Mouse (Mus musculus) limb, embryonic 14.5 days (tissue): ENCODE measurements at regions not wholly inside any gene's neighbourhood (a gene's known extent, or its start where the extent isn't known, plus 50 kb on each side); places are given as distances from the start of the nearest gene placed in this dataset.

Experiments used
- ATAC-seq: fragments of 200-750 bp; cut with Nextera tagmentation; 2 replicates; pipeline ENCODE4 v1.8.0; 2017; ENCODE audit warnings: low read depth, moderate number of reproducible peaks, moderate TSS enrichment; ENCODE audit not compliant: low FRiP score
- DNase-seq: peaks from one replicate; pipeline ENCODE4 v3.0.0-alpha.2; 2015; ENCODE audit warnings: low spot score
- H3K27ac ChIP-seq: fragments of 300-500 bp; sonication (generic); replicated peaks from 2 replicates; pipeline ENCODE4 v1.5.1; 2014; ENCODE audit warnings: low read depth, mild to moderate bottlenecking, low read length, moderate library complexity, mixed read lengths
- H3K27me3 ChIP-seq: fragments of 300-500 bp; sonication (generic); 2 replicates; pipeline ENCODE4 v1.6.1; 2014; ENCODE audit warnings: low read length, mixed read lengths; ENCODE audit not compliant: control insufficient read depth, insufficient read depth
- H3K36me3 ChIP-seq: fragments of 300-500 bp; sonication (generic); 2 replicates; pipeline ENCODE4 v1.6.1; 2014; ENCODE audit warnings: mild to moderate bottlenecking, low read length, moderate library complexity, mixed read lengths; ENCODE audit not compliant: control insufficient read depth, insufficient read depth
- H3K4me1 ChIP-seq: fragments of 300-500 bp; sonication (generic); 2 replicates; pipeline ENCODE4 v1.6.1; 2014; ENCODE audit warnings: antibody characterized with exemption, low read length, mixed read lengths; ENCODE audit not compliant: control insufficient read depth, insufficient read depth
- H3K4me2 ChIP-seq: fragments of 300-500 bp; sonication (generic); replicated peaks from 2 replicates; pipeline ENCODE4 v1.6.1; 2014; ENCODE audit warnings: low read depth, mild to moderate bottlenecking, low read length, moderate library complexity; ENCODE audit not compliant: severe bottlenecking
- H3K4me3 ChIP-seq: fragments of 300-500 bp; sonication (generic); replicated peaks from 2 replicates; pipeline ENCODE4 v1.5.1; 2014; ENCODE audit warnings: low read length
- H3K9ac ChIP-seq: fragments of 300-500 bp; sonication (generic); 2 replicates; pipeline ENCODE4 v1.6.1; 2014; ENCODE audit warnings: mild to moderate bottlenecking, low read depth, low read length, moderate library complexity; ENCODE audit not compliant: severe bottlenecking
- H3K9me3 ChIP-seq: fragments of 300-500 bp; sonication (generic); 2 replicates; pipeline ENCODE4 v1.6.1; 2016; ENCODE audit warnings: low read length; ENCODE audit not compliant: control insufficient read depth
- POLR2A ChIP-seq: fragments of 200-500 bp; IDR thresholded peaks from 2 replicates; pipeline ENCODE4 v1.8.0; 2012; ENCODE audit warnings: inconsistent platforms, mild to moderate bottlenecking, moderate library complexity, borderline replicate concordance; ENCODE audit not compliant: insufficient read depth, insufficient read length; ENCODE audit errors: extremely low read depth
- WGBS: fragments of 180-500 bp; shearing (Covaris S2); extraction: QIAGEN DNeasy Blood & Tissue Kit; methylation state at CpG from one replicate; pipeline ENCODE4 v1.1.7; 2014; 5-methylcytosine and 5-hydroxymethylcytosine counted together

GRCm38 (mm10) chr8:7489948-7490347 lies 1171.1 kb downstream of the Efnb2 start:
- Histone ChIP-seq H3K4me2 (no peak overlapping the region), H3K36me3 (no peaks in the 10 kb centered on the region), H3K9ac (no peak overlapping the region), H3K4me1 (no peaks in the 10 kb centered on the region), H3K4me3 (no peak overlapping the region), H3K27ac (no peak overlapping the region), H3K9me3 (no peaks in the 10 kb centered on the region), H3K27me3 (no peaks in the 10 kb centered on the region)
- DNase-seq = no peak
- TF ChIP-seq POLR2A = no peak
- WGBS = 81% methylated on average over 1 of the region's 1 CpGs
- ATAC-seq = no peak

- 44% methylated on average over 7 of the region's 7 CpGs for WGBS
- no peak overlapping the region for H3K27ac ChIP-seq
- no peaks in the 10 kb centered on the region for H3K4me1 ChIP-seq
- DNase-seq (no peak), ATAC-seq (no peak)
- no peaks in the 10 kb centered on the region for H3K9me3 ChIP-seq
- no peak overlapping the region for H3K9ac ChIP-seq
- no peak for TF ChIP-seq POLR2A
- no peaks in the 10 kb centered on the region for H3K36me3 ChIP-seq
- no peak overlapping the region for H3K4me2 ChIP-seq
- H3K4me3 ChIP-seq = no peak overlapping the region
- H3K27me3 ChIP-seq = no peaks in the 10 kb centered on the region
Observed at GRCm38 (mm10) chr8:7472153-7472796, 1188.8 kb downstream of the Efnb2 start.

- DNase-seq = peak; percentile 33
- no peak for TF ChIP-seq POLR2A
- no peak overlapping the region for H3K27ac ChIP-seq
- H3K9ac ChIP-seq = no peak overlapping the region
- WGBS = 80% methylated on average over 4 of the region's 4 CpGs
- no peaks in the 10 kb centered on the region for H3K4me1 ChIP-seq
- no peaks in the 10 kb centered on the region for H3K9me3 ChIP-seq
- no peaks in the 10 kb centered on the region for H3K27me3 ChIP-seq
- no peak for ATAC-seq
- H3K4me3 ChIP-seq = no peak overlapping the region
- no peaks in the 10 kb centered on the region for H3K36me3 ChIP-seq
- H3K4me2 ChIP-seq = no peak overlapping the region
Observed at GRCm38 (mm10) chr8:7469261-7469660, 1191.8 kb downstream of the Efnb2 start.

- H3K36me3 ChIP-seq = no peaks in the 10 kb centered on the region
- H3K9me3 ChIP-seq = no peaks in the 10 kb centered on the region
- no peak overlapping the region for H3K9ac ChIP-seq
- TF ChIP-seq POLR2A = no peak
- H3K27me3 ChIP-seq = no peaks in the 10 kb centered on the region
- H3K27ac ChIP-seq = no peak overlapping the region
- no peak for ATAC-seq
- no peak overlapping the region for H3K4me2 ChIP-seq
- H3K4me1 ChIP-seq = no peaks in the 10 kb centered on the region
- DNase-seq = no peak
- 58% methylated on average over 1 of the region's 1 CpGs for WGBS
- no peak overlapping the region for H3K4me3 ChIP-seq
Observed at GRCm38 (mm10) chr8:7462798-7463197, 1198.2 kb downstream of the Efnb2 start.

GRCm38 (mm10) chr8:7449361-7449760 lies 1211.7 kb downstream of the Efnb2 start:
- H3K4me3 ChIP-seq = no peak overlapping the region
- H3K4me2 ChIP-seq = no peak overlapping the region
- H3K36me3 ChIP-seq = no peaks in the 10 kb centered on the region
- H3K4me1 ChIP-seq = 0 out of 2 replicates have a peak, but pooled peaks cover 2% of the 10 kb centered on the region
- no peaks in the 10 kb centered on the region for H3K27me3 ChIP-seq
- no peak for ATAC-seq
- H3K9me3 ChIP-seq = no peaks in the 10 kb centered on the region
- H3K9ac ChIP-seq = no peak overlapping the region
- no peak for TF ChIP-seq POLR2A
- DNase-seq = no peak
- H3K27ac ChIP-seq = no peak overlapping the region
